Mouse (Mus musculus): ENCODE data around the gene Reep6.

GRCm38 (mm10) chr10:80298571-80299281, 31.0 kb upstream of the Reep6 start:
- TF ChIP-seq MAFK (IDR thresholded peaks at IDR 0.05; ENCODE audit: insufficient read depth, low read depth, low read length) (no peak), ZNF384 (IDR thresholded peaks at IDR 0.05; ENCODE audit: low read depth, low read length) (no peak), ZC3H11A (IDR thresholded peaks at IDR 0.05; ENCODE audit: borderline replicate concordance, low read depth, low read length) (no peak), HCFC1 (IDR thresholded peaks at IDR 0.05; ENCODE audit: borderline replicate concordance, insufficient read depth, low read length) (no peak), CHD2 (IDR thresholded peaks at IDR 0.05; ENCODE audit: low read depth, low read length) (no peak)
